Mouse (Mus musculus): ENCODE measurements around the gene H2al1g. TPM values are rescaled to one million over a fixed set of nuclear protein-coding genes. Genes with fewer than 3 reads are reported as not detected.
"Not testable (repeated sequence)": the region's sequence is repeated elsewhere in the genome, so short reads cannot be mapped to it uniquely, and the experiment has no call there.

The H2al1g gene
- polyA plus RNA-seq (2014; fragmentation: Nextera tagmentation; extraction: Ambion mirVana): not detected in 2 replicates

DNA sequence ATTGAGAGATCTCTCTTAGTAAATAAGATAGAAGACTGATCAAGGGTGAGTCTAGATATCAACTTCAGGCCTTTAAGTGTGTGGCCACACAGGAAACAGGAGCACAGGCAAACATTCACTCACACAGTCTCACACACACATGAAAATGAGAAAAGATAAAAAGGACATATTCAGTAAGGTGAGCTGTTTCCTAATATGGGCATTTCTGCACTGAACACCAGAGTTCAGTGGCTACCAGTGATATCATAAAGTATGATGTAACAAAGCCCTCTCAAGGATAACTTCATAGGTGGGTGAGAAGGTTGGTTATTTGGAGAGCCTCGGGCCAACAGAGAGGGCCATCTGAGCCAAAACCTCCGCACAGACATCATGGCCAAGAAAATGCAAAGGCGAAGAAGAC, at the start of gene H2al1g:
Gene H2al1g (plus strand): TSS at position 301 of the 400 bp plus-strand sequence.
- no CpG with 5 or more reads among the region's 3 CpGs for WGBS
- ATAC-seq (ENCODE audit: low FRiP score); H3K4me1 ChIP-seq (replicated peaks; ENCODE audit: control insufficient read depth, insufficient read depth, low read length): not testable (repeated sequence)

DNA sequence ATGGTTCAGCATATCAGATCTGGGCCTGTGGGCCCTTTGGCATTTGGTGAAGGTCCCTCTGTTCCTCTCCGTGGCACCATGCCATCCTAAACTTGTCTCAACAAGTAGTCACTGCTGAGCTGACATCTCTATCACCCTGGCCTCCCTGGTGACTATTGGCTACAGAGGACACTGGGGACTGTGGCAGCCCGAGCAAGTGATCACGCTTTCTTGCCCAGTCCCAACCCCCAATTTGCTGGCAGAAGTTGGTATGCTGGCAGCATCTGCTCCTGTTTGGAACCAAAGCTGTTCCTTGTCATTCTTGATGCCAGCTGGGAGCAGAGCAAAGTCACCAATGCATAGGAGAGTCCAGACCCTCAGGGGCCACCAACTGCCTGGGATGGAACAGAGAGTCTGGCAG, 49.0 kb upstream of the H2al1g start:
- Histone ChIP-seq H3K4me2 (replicated peaks) (no peak overlapping the region), H3K4me3 (replicated peaks; ENCODE audit: low read length) (no peak overlapping the region), H3K9me3 (ENCODE audit: control insufficient read depth, low read length) (no peaks in the 10 kb centered on the region), H3K27ac (no peak overlapping the region), H3K4me1 (replicated peaks; ENCODE audit: control insufficient read depth, insufficient read depth, low read length) (no peaks in the 10 kb centered on the region), H3K9ac (no peak overlapping the region), H3K27me3 (ENCODE audit: control insufficient read depth, insufficient read depth, low read length) (peaks cover 10% of the 10 kb centered on the region; the same call in 1 of the 2 replicates), H3K36me3 (replicated peaks; ENCODE audit: control insufficient read depth, insufficient read depth) (no peaks in the 10 kb centered on the region)
- peak; percentile 41 for DNase-seq (ENCODE audit: low spot score)
- ATAC-seq (ENCODE audit: low FRiP score): peak; percentile 55; the same call in 1 of the 2 replicates
- WGBS: 75% methylated on average over 3 of the region's 3 CpGs

More for the DNA sequence above, at the start of gene H2al1g:
- not testable (repeated sequence) for H3K4me2 ChIP-seq (replicated peaks); H3K4me3 ChIP-seq (replicated peaks; ENCODE audit: low read length); H3K27ac ChIP-seq; H3K36me3 ChIP-seq (replicated peaks; ENCODE audit: control insufficient read depth, insufficient read depth); DNase-seq (ENCODE audit: low spot score); H3K9me3 ChIP-seq (ENCODE audit: control insufficient read depth, low read length); H3K9ac ChIP-seq; H3K27me3 ChIP-seq (ENCODE audit: control insufficient read depth, insufficient read depth, low read length)

DNA sequence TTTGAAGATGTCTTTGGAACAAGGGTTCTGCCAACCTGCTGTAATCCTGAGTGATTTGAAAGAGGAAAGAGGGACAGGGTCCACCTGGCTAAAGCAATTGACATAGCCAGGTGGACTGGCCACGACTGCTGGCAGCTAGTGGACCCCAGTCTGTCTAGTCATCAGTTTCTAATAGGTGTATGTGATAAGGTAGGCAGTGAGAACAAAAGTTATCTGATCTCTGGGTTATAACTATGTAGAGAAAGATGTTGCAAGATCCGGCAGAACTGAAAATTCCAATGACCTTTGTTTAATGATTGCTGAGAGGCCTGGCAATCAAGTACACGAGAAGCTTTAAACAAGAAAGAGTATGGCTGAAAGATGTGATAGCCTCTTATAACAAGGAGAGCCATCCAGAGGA, 44.9 kb upstream of the H2al1g start:
- no peaks in the 10 kb centered on the region for H3K9me3 ChIP-seq (ENCODE audit: control insufficient read depth, low read length)
- peaks cover 1% of the 10 kb centered on the region for H3K27me3 ChIP-seq (ENCODE audit: control insufficient read depth, insufficient read depth, low read length)
- ATAC-seq (ENCODE audit: low FRiP score) (no peak), DNase-seq (ENCODE audit: low spot score) (no peak)
- 85% methylated on average over 3 of the region's 3 CpGs for WGBS
- no peak overlapping the region for H3K4me2 ChIP-seq (replicated peaks)
- no peaks in the 10 kb centered on the region for H3K36me3 ChIP-seq (replicated peaks; ENCODE audit: control insufficient read depth, insufficient read depth)
- no peak overlapping the region for H3K9ac ChIP-seq
- H3K4me1 ChIP-seq (replicated peaks; ENCODE audit: control insufficient read depth, insufficient read depth, low read length): no peaks in the 10 kb centered on the region
- H3K4me3 ChIP-seq (replicated peaks; ENCODE audit: low read length): no peak overlapping the region
- no peak overlapping the region for H3K27ac ChIP-seq

DNA sequence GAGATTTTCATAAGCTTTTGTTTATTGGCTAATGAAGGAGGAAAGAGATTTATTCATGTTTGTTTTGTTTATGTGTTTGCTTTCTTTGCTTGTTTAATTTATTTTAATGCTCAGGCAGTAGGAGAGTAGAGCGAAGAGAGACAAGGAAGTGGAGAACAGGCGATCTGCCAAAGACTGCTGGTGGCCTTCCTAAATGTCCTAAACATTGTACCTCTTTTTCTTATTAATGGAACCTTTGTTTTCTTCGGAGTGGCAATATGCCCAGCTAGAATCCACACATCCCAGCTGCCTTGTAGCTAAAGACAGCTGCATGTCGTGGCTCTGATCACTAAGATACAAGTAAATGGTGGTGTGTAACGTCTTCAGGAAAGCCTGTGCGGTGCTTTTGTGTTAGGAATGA, 41.0 kb upstream of the H2al1g start:
- no peak overlapping the region for H3K9ac ChIP-seq
- H3K4me2 ChIP-seq (replicated peaks): no peak overlapping the region
- no peaks in the 10 kb centered on the region for H3K4me1 ChIP-seq (replicated peaks; ENCODE audit: control insufficient read depth, insufficient read depth, low read length)
- H3K27ac ChIP-seq: no peak overlapping the region
- no peaks in the 10 kb centered on the region for H3K36me3 ChIP-seq (replicated peaks; ENCODE audit: control insufficient read depth, insufficient read depth)
- no peaks in the 10 kb centered on the region; the same call in 1 of the 2 replicates for H3K27me3 ChIP-seq (ENCODE audit: control insufficient read depth, insufficient read depth, low read length)
- H3K9me3 ChIP-seq (ENCODE audit: control insufficient read depth, low read length): no peaks in the 10 kb centered on the region
- DNase-seq (ENCODE audit: low spot score): no peak
- 79% methylated on average over 6 of the region's 6 CpGs for WGBS
- ATAC-seq (ENCODE audit: low FRiP score): no peak
- no peak overlapping the region for H3K4me3 ChIP-seq (replicated peaks; ENCODE audit: low read length)

DNA sequence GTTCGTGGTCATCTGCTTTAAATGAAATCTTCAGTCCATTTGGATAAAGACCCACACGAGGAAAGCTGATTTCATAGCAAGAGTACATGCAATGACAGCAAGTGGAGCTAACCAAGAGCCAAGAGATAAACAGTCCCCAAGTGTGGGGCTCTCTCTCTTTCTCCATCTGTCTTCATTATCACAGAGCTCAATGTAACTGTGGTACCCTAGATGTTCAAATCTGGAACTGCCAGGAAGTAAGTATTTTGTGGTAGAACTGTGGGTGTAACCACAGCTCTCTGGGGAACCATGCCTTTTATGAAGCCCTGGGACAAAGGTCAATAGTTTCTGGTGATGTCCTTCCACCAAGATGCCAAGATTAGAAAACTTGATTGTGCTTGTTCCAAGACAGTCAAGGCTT, 37.3 kb upstream of the H2al1g start:
- Histone ChIP-seq H3K27ac (no peak overlapping the region), H3K4me1 (replicated peaks; ENCODE audit: control insufficient read depth, insufficient read depth, low read length) (no peaks in the 10 kb centered on the region), H3K9me3 (ENCODE audit: control insufficient read depth, low read length) (no peaks in the 10 kb centered on the region), H3K36me3 (replicated peaks; ENCODE audit: control insufficient read depth, insufficient read depth) (no peaks in the 10 kb centered on the region), H3K9ac (no peak overlapping the region), H3K4me3 (replicated peaks; ENCODE audit: low read length) (no peak overlapping the region), H3K4me2 (replicated peaks) (no peak overlapping the region), H3K27me3 (ENCODE audit: control insufficient read depth, insufficient read depth, low read length) (no peaks in the 10 kb centered on the region)
- no peak for ATAC-seq (ENCODE audit: low FRiP score)
- no peak for DNase-seq (ENCODE audit: low spot score)
- WGBS: 69% methylated on average over 2 of the region's 2 CpGs

DNA sequence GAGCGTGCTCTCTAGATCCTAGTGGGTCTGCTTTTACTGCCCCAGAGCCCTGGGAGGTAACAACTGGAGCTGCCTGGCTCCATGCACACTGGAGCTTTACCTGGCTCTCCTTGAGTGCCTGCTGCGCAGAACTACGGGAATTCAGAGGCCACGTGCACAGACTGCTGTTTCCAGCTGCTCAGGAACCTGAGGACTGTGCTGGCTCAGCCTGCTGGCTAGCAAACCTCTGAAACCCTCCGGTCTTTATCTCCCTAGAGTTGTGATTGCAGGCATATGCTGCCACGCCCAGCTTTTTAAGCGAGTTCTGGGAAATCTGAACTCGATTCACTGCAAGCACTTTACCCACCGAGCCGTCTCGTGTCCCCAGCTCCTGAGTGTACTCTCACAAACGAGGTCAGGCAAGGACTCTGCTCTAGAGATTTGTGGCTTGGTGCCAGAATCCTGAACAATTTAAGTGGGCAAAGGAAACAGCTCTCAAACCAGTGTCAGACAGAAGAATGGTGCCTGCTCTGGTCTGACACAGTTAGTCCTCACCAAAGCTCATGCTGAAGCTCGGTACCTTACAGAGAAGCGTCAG, 29.7 kb upstream of the H2al1g start:
- no peak overlapping the region for H3K27ac ChIP-seq
- no peak overlapping the region for H3K4me3 ChIP-seq (replicated peaks; ENCODE audit: low read length)
- H3K4me1 ChIP-seq (replicated peaks; ENCODE audit: control insufficient read depth, insufficient read depth, low read length): no peaks in the 10 kb centered on the region
- no peak overlapping the region for H3K4me2 ChIP-seq (replicated peaks)
- WGBS: 80% methylated on average over 14 of the region's 14 CpGs
- no peaks in the 10 kb centered on the region for H3K27me3 ChIP-seq (ENCODE audit: control insufficient read depth, insufficient read depth, low read length)
- no peak for DNase-seq (ENCODE audit: low spot score)
- no peaks in the 10 kb centered on the region for H3K9me3 ChIP-seq (ENCODE audit: control insufficient read depth, low read length)
- no peaks in the 10 kb centered on the region for H3K36me3 ChIP-seq (replicated peaks; ENCODE audit: control insufficient read depth, insufficient read depth)
- no peak overlapping the region for H3K9ac ChIP-seq
- ATAC-seq (ENCODE audit: low FRiP score): no peak

DNA sequence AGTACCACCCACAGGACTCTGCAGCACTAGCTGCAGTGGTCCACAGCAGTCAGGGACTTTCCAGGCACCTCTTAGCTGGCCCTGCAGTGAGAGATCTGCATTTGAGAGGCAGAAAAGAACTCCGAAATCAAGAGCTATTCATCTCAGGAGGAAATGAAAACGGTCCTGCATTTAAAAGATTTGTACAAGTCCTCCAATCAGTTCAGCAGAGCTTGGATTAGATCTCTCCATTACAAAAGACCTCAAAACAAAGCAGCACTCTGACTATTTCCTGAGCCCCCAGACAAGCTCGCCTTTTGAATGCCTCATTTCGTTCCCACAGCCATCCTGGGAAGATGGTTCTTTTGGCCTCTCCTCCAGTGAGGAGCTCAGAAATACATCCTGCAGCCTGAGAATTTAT, 28.8 kb upstream of the H2al1g start:
- Histone ChIP-seq H3K4me2 (replicated peaks) (no peak overlapping the region), H3K4me3 (replicated peaks; ENCODE audit: low read length) (no peak overlapping the region), H3K27me3 (ENCODE audit: control insufficient read depth, insufficient read depth, low read length) (no peaks in the 10 kb centered on the region), H3K9me3 (ENCODE audit: control insufficient read depth, low read length) (no peaks in the 10 kb centered on the region), H3K4me1 (replicated peaks; ENCODE audit: control insufficient read depth, insufficient read depth, low read length) (no peaks in the 10 kb centered on the region), H3K27ac (no peak overlapping the region), H3K36me3 (replicated peaks; ENCODE audit: control insufficient read depth, insufficient read depth) (no peaks in the 10 kb centered on the region), H3K9ac (no peak overlapping the region)
- WGBS: 49% methylated on average over 4 of the region's 4 CpGs
- no peak for ATAC-seq (ENCODE audit: low FRiP score)
- no peak for DNase-seq (ENCODE audit: low spot score)

DNA sequence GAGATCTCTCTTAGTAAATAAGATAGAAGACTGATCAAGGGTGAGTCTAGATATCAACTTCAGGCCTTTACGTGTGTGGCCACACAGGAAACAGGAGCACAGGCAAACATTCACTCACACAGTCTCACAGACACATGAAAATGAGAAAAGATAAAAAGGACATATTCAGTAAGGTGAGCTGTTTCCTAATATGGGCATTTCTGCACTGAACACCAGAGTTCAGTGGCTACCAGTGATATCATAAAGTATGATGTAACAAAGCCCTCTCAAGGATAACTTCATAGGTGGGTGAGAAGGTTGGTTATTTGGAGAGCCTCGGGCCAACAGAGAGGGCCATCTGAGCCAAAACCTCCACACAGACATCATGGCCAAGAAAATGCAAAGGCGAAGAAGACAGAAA, 19.1 kb upstream of the H2al1g start, which contains the start of gene H2al1a:
Gene H2al1a (plus strand): TSS at position 301 of the 400 bp plus-strand sequence.
- H3K9me3 ChIP-seq (ENCODE audit: control insufficient read depth, low read length); H3K27ac ChIP-seq: not testable (repeated sequence)

DNA sequence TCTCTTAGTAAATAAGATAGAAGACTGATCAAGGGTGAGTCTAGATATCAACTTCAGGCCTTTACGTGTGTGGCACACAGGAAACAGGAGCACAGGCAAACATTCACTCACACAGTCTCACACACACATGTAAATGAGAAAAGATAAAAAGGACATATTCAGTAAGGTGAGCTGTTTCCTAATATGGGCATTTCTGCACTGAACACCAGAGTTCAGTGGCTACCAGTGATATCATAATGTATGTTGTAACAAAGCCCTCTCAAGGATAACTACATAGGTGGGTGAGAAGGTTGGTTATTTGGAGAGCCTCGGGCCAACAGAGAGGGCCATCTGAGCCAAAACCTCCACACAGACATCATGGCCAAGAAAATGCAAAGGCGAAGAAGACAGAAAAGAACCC, 15.9 kb upstream of the H2al1g start, which contains the start of gene H2al1b:
Gene H2al1b (plus strand): TSS at position 301 of the 400 bp plus-strand sequence.
- 78% methylated on average over 1 of the region's 3 CpGs for WGBS
- not testable (repeated sequence) for ATAC-seq (ENCODE audit: low FRiP score)

More for the DNA sequence above, 19.1 kb upstream of the H2al1g start, which contains the start of gene H2al1a:
- DNase-seq (ENCODE audit: low spot score); H3K4me1 ChIP-seq (replicated peaks; ENCODE audit: control insufficient read depth, insufficient read depth, low read length); ATAC-seq (ENCODE audit: low FRiP score); H3K9ac ChIP-seq; H3K27me3 ChIP-seq (ENCODE audit: control insufficient read depth, insufficient read depth, low read length); H3K4me3 ChIP-seq (replicated peaks; ENCODE audit: low read length); H3K4me2 ChIP-seq (replicated peaks); H3K36me3 ChIP-seq (replicated peaks; ENCODE audit: control insufficient read depth, insufficient read depth): not testable (repeated sequence)
- no CpG with 5 or more reads among the region's 3 CpGs for WGBS

More for the DNA sequence above, 15.9 kb upstream of the H2al1g start, which contains the start of gene H2al1b:
- not testable (repeated sequence) for H3K4me2 ChIP-seq (replicated peaks); H3K27me3 ChIP-seq (ENCODE audit: control insufficient read depth, insufficient read depth, low read length); DNase-seq (ENCODE audit: low spot score); H3K9ac ChIP-seq; H3K27ac ChIP-seq; H3K4me1 ChIP-seq (replicated peaks; ENCODE audit: control insufficient read depth, insufficient read depth, low read length); H3K9me3 ChIP-seq (ENCODE audit: control insufficient read depth, low read length); H3K36me3 ChIP-seq (replicated peaks; ENCODE audit: control insufficient read depth, insufficient read depth); H3K4me3 ChIP-seq (replicated peaks; ENCODE audit: low read length)
